Mouse (Mus musculus) kidney, postnatal 0 days (tissue): ENCODE data around the gene Rtn4. TPM values are rescaled to one million over a fixed set of nuclear protein-coding genes. Genes with fewer than 3 reads are reported as not detected.

ENCODE experiments used
- ATAC-seq: fragments of 200-750 bp; cut with Nextera tagmentation; replicated peaks from 2 replicates; pipeline ENCODE4 v1.8.0; 2017; ENCODE audit warnings: low read depth, moderate number of reproducible peaks, moderate TSS enrichment, moderate library complexity; ENCODE audit not compliant: low FRiP score
- DNase-seq: peaks from one replicate; pipeline ENCODE4 v3.0.0-alpha.2; 2016; ENCODE audit warnings: low spot score
- H3K27ac ChIP-seq: fragments of 300-500 bp; sonication (generic); 2 replicates; pipeline ENCODE4 v1.5.1; 2014; ENCODE audit warnings: mild to moderate bottlenecking
- H3K27me3 ChIP-seq: fragments of 300-500 bp; sonication (generic); 2 replicates; pipeline ENCODE4 v1.6.1; 2014; ENCODE audit warnings: low read length, mixed read lengths; ENCODE audit not compliant: insufficient read depth
- H3K36me3 ChIP-seq: fragments of 300-500 bp; sonication (generic); 2 replicates; pipeline ENCODE4 v1.6.1; 2014; ENCODE audit warnings: low read length, mixed read lengths; ENCODE audit not compliant: insufficient read depth
- H3K4me1 ChIP-seq: fragments of 300-500 bp; sonication (generic); replicated peaks from 2 replicates; pipeline ENCODE4 v1.6.1; 2014; ENCODE audit warnings: antibody characterized with exemption, low read length, mixed read lengths; ENCODE audit not compliant: insufficient read depth
- H3K4me2 ChIP-seq: fragments of 300-500 bp; sonication (generic); 2 replicates; pipeline ENCODE4 v1.6.1; 2014; ENCODE audit warnings: mild to moderate bottlenecking, low read length, moderate library complexity, mixed read lengths
- H3K4me3 ChIP-seq: fragments of 300-500 bp; sonication (generic); replicated peaks from 2 replicates; pipeline ENCODE4 v1.5.1; 2014; ENCODE audit warnings: low read depth, low read length
- H3K9ac ChIP-seq: fragments of 300-500 bp; sonication (generic); 2 replicates; pipeline ENCODE4 v1.6.1; 2014; ENCODE audit warnings: low read depth, low read length
- H3K9me3 ChIP-seq: fragments of 300-500 bp; sonication (generic); replicated peaks from 2 replicates; pipeline ENCODE4 v1.6.1; 2016; ENCODE audit warnings: low read length, inconsistent platforms, mixed read lengths
- CTCF ChIP-seq: IDR thresholded peaks from 2 replicates; pipeline ENCODE4 v1.5.1; 2016; ENCODE audit warnings: antibody characterized with exemption, low read depth, mild to moderate bottlenecking, moderate library complexity
- WGBS: fragments of 180-500 bp; shearing (Covaris S2); extraction: QIAGEN DNeasy Blood & Tissue Kit; methylation state at CpG from one replicate; pipeline ENCODE4 v1.1.7; 2014; 5-methylcytosine and 5-hydroxymethylcytosine counted together
- polyA plus RNA-seq: library from polyadenylated mRNA; unstranded; fragments of >200 nt; fragmentation: Nextera tagmentation; extraction: Ambion mirVana; gene quantifications from 2 replicates; pipeline ENCODE4 v1.2.1, GENCODE M21; 2015

The Rtn4 gene
- polyA plus RNA-seq, 1 experiment from 2014 or later, result 75.0 TPM

DNA sequence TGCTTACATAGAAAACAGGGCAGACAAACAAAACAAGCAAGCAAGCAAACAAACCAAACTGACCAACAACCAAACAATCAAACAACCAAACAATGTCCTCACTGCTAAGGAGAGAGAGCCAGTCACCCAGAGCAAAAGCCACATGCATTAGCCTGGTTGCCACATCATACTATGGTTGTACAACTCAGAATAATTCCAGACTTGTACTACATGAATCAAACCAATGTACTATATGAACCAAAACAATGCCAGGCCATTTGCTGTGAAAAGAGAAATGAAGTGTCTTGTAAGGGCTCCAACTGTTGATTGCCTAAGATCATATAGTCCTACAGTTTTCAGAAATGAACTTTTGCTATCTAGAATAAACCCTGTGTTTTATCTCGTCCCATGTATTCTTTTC lies 95.8 kb downstream of the Rtn4 start:
- WGBS, result 61% methylated on average over 1 of the region's 1 CpGs
- ATAC-seq (no peak), DNase-seq (no peak)
- Histone ChIP-seq H3K4me1 (no peaks in the 10 kb centered on the region), H3K27me3 (no peaks in the 10 kb centered on the region), H3K4me2 (no peak overlapping the region), H3K9me3 (no peaks in the 10 kb centered on the region), H3K4me3 (no peak overlapping the region), H3K36me3 (no peaks in the 10 kb centered on the region), H3K27ac (no peak overlapping the region), H3K9ac (no peak overlapping the region)
- no peak for TF ChIP-seq CTCF

DNA sequence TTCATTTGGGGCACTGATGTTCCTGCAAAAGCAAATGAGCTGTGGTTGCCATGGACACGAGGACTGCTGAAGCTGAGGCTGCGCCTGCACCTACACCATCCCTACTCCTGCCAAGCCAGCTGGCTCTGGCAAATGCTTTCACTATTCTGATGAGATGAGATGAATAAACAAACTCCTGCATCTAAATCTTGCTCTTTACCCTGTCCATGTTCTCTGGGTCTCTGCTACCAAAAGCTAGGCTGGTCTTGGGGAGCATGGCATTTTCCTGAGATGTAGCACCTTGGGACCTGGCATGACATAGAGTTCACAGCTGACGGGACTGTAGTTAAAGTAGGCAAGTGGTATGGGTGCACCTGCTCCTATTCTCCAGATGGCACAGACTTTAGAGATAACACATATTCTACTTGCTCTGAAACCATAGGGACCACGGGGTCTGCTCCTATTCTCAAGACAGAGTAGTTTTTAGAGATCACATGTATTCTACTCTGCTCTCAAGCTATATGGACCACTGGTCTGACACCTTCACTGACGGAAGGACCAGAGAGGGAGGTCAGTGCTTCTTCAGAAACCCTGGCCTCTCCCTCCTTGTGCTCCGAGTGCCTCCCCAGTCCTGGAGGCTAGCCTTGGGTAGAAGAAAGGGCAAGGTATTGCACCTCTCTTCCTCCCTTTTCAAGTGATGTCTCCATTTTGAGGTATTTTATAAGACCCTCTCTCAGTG lies 96.3 kb downstream of the Rtn4 start:
- TF ChIP-seq CTCF, result no peak
- no peak overlapping the region for H3K4me3 ChIP-seq
- no peaks in the 10 kb centered on the region for H3K27me3 ChIP-seq
- H3K9ac ChIP-seq, result no peak overlapping the region
- no peak overlapping the region for H3K27ac ChIP-seq
- no peaks in the 10 kb centered on the region for H3K9me3 ChIP-seq
- ATAC-seq (no peak), DNase-seq (no peak)
- WGBS, result 85% methylated on average over 6 of the region's 6 CpGs
- no peak overlapping the region for H3K4me2 ChIP-seq
- no peaks in the 10 kb centered on the region for H3K4me1 ChIP-seq
- no peaks in the 10 kb centered on the region for H3K36me3 ChIP-seq

DNA sequence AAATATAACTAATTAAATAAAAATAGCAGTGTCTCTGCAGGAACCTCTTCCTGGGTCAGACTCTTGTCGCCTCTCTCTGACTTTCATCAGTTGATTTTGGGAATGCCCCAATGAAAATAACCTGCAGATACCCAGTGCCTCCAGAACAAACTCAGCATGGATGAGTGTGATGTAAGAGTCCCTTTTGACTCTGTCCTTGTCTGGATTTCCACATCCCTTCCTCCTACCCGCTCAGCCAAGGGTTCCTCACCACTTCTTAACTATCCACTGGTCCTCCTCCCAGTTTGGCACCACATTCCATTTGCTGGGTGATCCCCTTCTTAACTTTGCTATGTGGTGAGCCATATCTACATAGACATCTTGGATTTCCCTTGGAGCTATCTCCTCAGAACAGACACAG lies 98.0 kb downstream of the Rtn4 start:
- 88% methylated on average over 2 of the region's 2 CpGs for WGBS
- TF ChIP-seq CTCF, result no peak

More for the DNA sequence above, 98.0 kb downstream of the Rtn4 start:
- no peaks in the 10 kb centered on the region for H3K27me3 ChIP-seq
- DNase-seq (no peak), ATAC-seq (no peak)
- H3K9me3 ChIP-seq, result no peaks in the 10 kb centered on the region
- no peaks in the 10 kb centered on the region for H3K36me3 ChIP-seq
- no peak overlapping the region for H3K4me3 ChIP-seq
- no peak overlapping the region for H3K9ac ChIP-seq
- no peak overlapping the region for H3K4me2 ChIP-seq
- no peaks in the 10 kb centered on the region for H3K4me1 ChIP-seq
- no peak overlapping the region for H3K27ac ChIP-seq

Other genes starting within 250 kb of the Rtn4 start
- gene Prorsd1, start 177.9 kb upstream of the Rtn4 start, polyA plus RNA-seq, result 28.8 and 29.6 TPM in 2 replicates
- gene Mtif2, start 166.5 kb upstream of the Rtn4 start, polyA plus RNA-seq, result 28.5 and 30.4 TPM in 2 replicates
- gene Clhc1, start 145.0 kb upstream of the Rtn4 start, polyA plus RNA-seq, result 0.07 TPM in 1 of 2 replicates, not detected in the other
- gene Rps27a, start 144.8 kb upstream of the Rtn4 start, polyA plus RNA-seq, result 1,209 and 1,412 TPM in 2 replicates
- 0.04 and 0.13 TPM in 2 replicates for gene 4931440F15Rik, start 132.7 kb downstream of the Rtn4 start, polyA plus RNA-seq